Mouse (Mus musculus) C2C12 (cell line): ENCODE measurements around the gene Xylt1.

ENCODE experiments used
- CEBPB ChIP-seq: IDR thresholded peaks from one replicate; pipeline ENCODE4 v1.6.1; 2011; ENCODE audit warnings: low read depth, mild to moderate bottlenecking, control low read depth, moderate library complexity
- CTCF ChIP-seq: IDR thresholded peaks from one replicate; pipeline ENCODE4 v1.5.1; 2011; ENCODE audit not compliant: control insufficient read depth, insufficient read depth, insufficient read length
- MAX ChIP-seq: IDR thresholded peaks from one replicate; pipeline ENCODE4 v1.6.1; 2011; ENCODE audit warnings: mild to moderate bottlenecking, control low read depth
- MYOD1 ChIP-seq: IDR thresholded peaks from one replicate; pipeline ENCODE4 v1.6.1; 2011; ENCODE audit warnings: low read depth; ENCODE audit not compliant: control insufficient read depth, insufficient read length
- MYOG ChIP-seq: IDR thresholded peaks from one replicate; pipeline ENCODE4 v1.6.1; 2011; ENCODE audit not compliant: control insufficient read depth, insufficient read length; ENCODE audit errors: extremely low read depth
- USF1 ChIP-seq: IDR thresholded peaks from one replicate; pipeline ENCODE4 v1.6.1; 2011; ENCODE audit warnings: low read depth, mild to moderate bottlenecking, control low read depth, moderate library complexity

GRCm38 (mm10) chr7:117575417-117575816 is 194.6 kb downstream of the Xylt1 start:
- TF ChIP-seq CTCF (no peak), USF1 (no peak), MYOG (no peak), MYOD1 (no peak), MAX (no peak), CEBPB (no peak)
